Mouse (Mus musculus) urinary bladder, postnatal 10 days (tissue): ENCODE results near the gene Ntn1.

ENCODE experiments used
- DNase-seq: peaks from one replicate; pipeline ENCODE4 v3.0.0; 2022; ENCODE audit warnings: low spot score

Gene Ntn1

DNA sequence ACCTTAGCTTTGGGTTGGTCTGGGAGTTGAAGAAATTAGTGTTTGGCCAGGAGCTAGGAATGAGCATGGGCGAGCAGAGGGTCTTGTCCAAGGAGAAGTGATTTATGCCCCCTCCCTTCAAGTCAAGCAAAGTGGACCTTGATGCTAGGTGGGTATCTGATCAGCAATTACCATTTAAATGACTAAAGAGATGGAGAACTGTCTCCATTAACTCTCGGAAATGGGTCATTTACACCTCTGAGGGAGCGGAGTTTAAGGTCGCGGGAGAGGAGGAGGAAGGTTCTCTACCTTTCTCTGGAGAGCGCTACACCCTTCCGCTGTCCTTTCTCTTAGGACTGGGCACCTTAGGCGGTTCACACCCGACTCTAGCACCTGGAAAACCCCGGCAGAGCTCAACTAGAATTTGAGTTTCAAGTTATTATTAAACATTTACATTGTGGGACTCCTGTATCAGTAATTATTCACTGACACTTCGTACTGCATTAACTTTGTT is at the start of gene Ntn1:
Gene Ntn1 (minus strand): TSS at position 97 of the 493 bp plus-strand sequence.
- no peak for DNase-seq

DNA sequence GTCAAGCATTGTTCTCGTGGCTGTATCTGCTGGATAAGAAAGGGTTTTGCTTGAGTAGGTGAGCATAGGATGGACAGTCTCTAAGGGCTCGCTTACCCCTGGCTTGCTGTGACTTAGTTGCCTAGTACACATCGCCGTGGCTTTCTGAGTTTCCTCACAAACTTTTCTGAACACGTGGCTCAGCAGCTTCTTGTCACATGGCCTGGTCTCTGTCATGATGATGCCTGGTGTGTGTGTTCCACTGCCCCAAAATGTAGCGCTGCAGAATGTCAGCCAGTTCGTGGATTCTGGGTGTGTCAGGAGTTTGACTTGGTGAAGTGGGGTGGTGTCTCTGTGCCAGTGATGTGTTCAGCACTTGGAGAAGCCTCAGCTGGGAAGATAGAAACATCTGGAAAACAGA is 47.7 kb upstream of the Ntn1 start:
- DNase-seq = no peak

DNA sequence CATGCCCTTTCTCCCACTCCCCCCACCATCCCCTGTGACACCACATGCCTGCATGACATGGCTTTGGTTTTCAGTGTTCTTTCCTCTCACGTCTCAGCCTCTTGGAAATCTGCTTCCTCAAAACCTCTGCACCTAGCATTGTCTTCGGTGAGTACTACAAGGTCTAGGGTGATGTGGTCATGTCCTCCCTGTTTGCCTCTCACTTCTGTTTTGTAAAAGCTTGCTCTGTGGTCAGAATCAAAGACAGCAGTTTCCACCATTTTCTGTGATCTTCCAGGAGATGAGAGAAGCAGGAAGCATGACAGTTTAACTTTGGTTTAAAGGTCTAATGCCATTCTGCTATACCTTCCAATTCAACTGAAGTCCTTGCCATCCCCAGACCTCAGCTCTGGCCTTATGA is 46.6 kb upstream of the Ntn1 start:
- DNase-seq = no peak

DNA sequence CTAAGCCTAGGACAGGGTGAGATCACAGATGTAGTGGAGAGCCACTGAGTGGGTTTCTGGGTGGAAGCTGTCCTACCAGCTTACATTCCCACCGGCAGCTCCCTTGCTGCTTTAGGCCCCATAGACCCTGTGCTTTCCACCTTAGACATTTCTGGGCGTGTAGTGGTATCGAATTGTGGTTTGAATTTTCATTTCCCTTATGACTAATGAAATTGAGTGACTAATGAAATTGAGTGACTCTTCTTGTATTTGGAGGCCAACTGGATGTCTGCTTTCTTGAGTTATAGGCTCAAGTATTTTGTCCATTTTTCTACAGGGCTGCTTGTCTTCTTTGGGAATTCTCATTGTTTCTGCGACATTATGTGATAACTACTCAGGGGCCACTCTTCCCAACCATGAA is 45.9 kb upstream of the Ntn1 start:
- DNase-seq = no peak

DNA sequence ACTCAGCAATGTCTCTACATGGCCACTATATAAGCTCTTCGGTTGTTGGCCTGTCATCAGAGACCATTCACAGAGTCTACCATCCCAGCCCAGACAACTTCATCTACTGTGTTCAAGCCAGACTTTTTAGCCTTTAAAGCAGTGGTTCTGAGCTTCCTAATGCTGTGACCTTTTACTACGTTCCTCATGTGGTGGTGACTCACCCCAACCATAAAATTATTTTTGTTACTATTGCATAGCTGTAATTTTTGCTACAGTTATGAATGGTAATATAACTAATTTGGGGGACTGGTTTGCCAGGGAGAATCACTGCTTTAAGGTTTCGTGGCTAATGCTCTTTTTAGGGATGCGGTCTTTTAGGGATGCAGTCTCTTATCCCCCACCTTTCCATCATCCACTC is 45.3 kb upstream of the Ntn1 start:
- no peak for DNase-seq

DNA sequence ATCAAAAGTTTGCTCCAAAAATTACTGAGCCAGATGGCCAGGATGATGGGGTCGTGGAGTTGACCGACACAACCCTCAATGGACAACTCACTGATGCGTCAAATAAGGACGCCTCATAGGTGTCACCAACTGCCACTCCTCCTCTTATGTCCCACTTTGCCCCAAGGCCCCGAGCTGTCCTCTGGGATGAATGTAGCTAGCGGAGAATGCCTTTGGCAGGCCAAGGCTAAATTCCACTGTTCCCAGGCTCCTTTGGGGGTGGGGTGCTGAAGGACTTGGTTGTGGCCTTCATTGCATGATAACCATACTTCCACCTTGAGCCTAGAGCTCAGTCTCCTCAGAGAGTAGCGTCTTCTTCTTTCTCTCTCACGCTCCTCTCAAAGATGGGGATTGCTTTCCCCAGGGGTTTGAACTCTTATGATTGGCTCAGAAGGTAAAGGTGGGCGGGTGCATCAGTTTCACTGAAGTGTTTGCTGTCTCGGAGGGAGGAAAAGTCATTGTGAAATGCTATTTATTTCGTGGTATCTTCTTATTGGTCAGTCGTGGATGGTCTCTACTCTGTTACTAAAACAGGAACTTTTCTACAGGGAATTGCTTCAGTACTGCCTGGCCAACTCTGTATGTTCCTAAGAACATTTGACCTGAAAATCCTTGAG is 42.5 kb upstream of the Ntn1 start:
- DNase-seq = no peak

DNA sequence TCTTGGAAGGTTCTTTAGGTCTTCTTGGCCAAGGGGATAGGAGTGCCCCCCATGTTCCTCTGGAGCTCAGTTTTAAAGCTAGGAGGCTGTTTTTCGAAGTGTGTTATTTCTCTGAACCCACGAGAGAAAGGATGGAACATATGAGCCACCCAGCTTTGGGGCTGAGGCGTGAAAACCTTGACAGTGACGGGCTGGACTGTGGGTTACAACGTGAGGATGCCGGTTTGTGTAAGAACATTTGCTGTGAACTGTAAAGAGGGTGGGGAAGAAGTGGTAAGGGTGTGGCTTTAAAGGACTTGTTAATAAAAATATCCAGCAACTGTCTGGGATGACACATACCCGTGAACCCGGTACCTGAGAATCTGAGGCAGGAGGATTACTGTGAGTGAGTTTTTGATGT is 41.7 kb upstream of the Ntn1 start:
- DNase-seq = no peak

DNA sequence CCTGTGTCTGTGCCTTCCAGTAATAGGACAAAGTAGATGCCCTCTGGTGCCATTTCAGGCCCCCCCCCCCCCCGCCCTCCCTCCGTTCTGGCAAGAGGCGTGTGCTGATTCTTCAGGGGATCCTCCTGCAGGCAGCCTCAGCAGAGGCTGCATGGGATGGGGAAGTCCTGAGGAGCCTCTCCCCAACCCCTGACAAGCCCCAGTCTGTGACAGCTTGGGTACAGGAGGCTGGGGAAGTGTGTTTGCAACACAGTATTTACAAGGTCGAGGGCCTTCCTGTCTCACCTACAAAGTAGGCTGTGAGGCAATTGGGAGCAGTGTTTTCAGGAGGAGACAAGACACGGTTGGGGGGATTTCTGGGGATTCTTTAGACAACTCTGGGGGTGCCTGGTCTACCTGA is 40.3 kb upstream of the Ntn1 start:
- no peak for DNase-seq

DNA sequence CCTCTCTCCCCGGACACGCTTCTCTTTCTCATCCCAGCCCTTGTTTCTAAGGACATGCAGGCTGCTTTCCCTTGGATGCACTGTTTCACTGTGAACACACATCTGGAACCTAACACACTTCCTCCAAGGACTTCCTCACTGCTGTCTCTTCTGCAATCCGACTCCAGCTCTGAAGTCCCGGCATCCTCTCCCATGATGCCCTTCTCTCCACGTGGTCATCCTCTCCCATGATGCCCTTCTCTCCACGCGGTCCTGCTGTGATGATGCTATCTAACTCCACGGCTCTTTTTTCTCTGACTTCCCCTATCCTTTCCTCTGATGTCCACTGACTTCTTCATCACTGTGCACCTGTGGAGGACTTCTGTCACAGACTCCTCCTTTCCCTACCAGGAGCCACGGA is 39.5 kb upstream of the Ntn1 start:
- DNase-seq = no peak

DNA sequence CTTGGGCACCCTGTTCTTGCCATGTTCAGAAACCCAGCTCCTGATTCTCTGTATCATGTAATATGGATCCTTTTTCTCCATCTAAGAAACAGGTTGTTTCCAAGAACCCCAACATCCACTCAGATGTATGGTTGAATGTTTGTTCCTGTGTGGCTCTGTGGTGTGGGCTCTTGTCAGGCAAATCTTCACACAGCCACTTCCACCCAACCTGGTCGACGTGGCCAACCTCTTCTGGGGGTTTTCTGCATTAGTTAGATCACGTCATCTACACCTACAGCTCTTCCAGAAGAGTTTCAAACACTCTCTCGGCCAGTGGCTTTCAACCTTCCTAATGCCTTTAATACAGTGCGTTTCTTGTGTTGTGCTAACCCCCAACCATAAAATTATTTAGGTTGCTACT is 35.8 kb upstream of the Ntn1 start:
- no peak for DNase-seq

DNA sequence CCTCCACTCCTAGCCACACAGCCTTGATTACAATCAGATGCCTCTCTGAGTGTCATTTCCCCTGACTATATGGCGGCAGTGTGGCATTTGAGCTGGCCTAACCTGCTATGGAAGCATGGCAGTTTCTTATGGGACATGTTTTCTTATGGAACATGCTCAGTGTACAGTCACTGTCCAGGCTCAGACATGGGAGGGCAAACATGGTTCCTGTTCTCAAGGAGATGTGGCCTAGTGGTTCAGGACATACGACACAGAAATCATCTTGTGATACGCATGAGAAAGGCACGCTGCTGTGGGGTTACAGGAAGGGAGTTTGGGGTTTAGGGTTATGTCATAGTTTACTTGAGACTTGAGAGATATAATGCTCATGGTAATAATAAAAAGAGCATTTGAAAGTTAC is 35.0 kb upstream of the Ntn1 start:
- DNase-seq = no peak

DNA sequence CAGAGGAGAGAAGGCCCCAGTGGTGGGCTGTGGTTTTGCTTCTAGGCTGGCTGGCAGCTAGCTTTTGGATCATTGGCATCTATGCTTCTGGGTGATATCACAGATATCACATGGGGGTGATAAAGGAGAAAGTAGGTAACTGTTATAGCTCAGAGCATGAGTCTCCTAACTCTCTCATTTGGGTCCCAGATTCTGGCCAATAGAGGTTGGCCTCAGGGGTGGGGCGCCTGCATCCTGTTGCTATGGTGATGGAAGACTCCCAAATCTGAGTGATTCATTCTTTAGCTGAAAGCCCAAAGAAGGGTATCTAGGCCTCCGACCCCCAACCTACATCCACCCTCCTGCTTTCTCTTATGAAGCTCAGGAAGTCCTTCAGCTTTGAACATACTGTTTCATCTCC is 34.1 kb upstream of the Ntn1 start:
- no peak for DNase-seq

DNA sequence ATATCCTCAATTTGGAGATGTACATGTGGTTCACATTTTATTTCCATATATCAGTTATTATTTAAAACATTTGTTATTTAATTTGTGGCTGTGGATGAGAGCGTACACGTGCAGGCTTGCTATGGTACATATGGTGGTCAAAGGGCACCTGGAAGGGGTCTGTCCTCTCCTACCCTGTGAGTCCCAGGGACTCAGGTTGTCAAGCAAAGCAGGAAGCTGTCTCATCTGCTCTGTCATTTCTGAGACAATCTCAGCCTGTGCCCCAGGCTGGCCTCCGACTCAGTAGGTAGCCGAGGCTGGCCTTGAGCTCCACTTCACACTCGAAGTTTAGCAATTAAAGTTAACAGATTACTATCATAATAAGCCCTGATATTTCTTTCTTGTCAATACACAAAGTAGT is 32.9 kb upstream of the Ntn1 start:
- DNase-seq = no peak

DNA sequence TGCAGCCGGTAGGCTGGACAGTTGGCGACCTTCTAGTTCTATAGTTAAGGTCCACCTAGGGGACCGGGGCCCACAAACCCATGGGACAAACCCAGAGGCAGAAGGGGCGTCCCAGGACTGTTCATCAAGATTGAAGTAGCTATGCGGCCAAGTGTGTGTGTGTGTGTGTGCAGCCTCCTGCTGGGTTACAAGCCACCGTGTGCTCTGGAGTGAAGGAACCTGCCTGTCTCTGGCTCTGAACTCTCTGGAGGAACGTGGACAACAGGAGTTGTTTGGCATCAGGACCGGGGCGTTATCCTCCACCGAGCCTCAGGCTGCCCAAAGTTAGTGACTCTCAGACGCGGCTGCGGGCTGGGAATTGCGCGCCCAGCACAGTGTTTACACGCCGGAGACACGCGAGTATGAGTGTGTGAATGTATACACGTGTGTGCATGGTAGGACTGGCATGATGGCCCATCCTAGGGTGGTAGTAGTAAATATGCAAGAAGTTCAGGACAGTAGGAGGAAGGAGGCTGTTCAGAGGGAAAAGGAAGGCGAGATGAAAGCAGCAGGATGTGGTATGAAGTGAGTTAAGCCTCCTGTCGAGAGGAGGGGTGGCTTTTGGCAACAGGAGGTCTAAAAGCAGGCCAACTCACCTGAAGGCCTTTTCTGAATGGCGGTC is 31.9 kb upstream of the Ntn1 start:
- no peak for DNase-seq

DNA sequence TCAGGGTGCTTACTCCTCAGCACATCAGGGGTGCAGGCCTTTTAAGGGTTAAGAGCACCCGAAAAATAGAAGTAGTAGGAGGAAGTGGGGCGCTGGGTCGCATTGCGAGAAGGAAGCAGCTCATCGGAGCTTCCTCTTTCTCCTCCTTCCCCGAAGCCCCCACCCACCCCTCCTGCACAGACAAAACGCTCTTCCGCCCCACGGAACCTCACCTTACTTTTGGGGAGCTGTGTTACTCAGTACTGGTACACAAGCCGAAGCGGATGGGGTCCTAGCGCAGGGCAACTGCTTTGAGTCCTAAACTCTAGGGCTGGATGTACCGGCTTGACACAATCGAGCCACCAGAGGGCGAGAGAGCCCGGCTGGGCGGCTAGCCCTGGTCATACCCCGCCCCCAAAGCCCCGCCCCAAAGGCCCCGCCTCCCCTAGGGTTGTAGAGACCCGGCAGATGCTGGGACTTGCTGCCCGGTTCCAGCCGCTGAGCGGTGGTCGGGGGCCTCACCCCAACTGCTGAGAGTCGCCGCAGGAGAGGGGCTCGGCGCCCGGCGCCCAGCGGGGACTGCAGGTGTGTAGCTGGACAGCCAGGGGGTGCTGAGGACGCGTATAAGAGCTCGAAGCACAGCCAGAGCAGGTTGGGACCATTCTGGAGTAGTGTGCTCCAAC is 31.2 kb upstream of the Ntn1 start, which contains the start of gene Pik3r5:
Gene Pik3r5 (plus strand): TSS at position 423 of the 662 bp plus-strand sequence.
- DNase-seq = peak; percentile 23

DNA sequence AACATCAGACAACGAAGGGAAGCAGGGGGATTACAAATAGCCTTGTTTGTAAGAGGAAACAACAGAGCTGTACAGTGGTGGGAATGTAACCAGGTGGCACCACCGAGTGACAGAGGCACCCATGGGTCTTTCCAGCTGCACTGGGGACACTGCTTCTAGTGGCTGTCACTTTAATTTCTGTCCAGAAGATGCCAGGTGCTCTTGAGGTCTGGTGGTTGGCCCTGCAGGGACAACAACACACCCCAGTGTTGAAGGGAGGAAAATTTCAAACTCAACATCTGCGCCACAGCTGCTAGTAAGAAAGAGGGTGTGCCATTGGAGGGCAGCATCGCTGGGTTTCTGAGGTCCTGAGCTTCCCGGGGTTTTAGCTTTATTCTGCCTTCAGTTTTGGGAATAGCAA is 30.0 kb upstream of the Ntn1 start:
- DNase-seq = no peak

DNA sequence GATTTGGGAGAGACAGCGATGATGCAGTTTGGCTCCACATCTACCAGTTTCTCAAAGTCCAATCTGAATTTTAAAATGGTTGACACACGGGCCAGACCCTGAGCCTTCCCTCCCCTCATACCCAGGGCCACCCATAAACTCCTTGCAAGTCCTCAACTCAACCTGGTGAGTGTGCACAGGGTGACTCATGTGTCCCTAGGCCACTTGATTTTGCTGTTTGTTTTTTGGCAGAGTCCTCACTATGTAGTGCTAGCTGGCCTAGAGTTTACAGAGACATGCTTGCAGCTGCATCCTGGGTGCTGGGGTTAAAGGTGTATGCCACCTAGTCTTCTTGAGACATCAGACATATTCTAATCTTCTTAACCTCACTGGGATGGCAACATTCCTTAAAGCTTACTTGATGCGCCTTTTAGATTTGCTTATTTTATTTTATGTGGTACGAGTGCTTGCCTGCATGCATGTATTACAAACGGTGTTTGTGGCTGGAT is 26.5 kb upstream of the Ntn1 start:
- no peak for DNase-seq

DNA sequence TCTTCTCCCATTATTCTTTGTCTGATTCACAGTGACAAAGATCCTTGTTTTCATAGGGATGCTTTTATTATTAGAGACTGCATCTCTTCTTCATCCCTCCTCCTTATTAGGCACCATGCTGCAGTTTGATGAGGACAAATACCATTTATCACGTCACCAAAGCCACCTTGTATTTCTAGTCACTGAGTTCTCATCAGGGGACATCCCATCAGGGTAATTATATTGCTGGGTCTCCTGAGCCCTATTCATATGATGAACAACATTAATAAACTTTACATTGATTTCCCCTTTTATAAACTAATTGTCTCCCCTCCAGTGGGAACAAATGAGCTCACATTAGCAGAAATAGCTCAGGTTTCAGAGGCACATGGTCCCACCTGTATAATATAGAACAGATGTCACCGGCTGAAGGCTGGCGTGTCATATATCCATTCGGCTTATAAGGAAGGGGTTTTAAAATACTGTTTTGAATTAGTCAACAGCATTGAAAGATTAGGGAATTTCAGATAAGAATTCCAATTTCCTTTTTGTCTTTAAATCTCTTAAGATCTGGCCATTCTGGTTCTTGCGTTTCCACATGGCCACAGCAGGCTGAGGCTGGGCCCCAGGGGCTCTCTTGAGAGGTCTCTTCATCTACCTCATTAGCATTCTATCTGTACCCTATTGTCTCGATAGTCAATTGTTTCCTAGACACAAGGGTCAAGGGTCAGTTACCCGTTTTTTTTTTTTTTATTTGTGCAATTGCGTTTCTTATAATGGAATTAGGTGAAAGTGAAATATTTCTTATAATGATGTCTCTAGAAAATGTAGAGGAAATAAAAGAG is 25.1 kb upstream of the Ntn1 start:
- no peak for DNase-seq

DNA sequence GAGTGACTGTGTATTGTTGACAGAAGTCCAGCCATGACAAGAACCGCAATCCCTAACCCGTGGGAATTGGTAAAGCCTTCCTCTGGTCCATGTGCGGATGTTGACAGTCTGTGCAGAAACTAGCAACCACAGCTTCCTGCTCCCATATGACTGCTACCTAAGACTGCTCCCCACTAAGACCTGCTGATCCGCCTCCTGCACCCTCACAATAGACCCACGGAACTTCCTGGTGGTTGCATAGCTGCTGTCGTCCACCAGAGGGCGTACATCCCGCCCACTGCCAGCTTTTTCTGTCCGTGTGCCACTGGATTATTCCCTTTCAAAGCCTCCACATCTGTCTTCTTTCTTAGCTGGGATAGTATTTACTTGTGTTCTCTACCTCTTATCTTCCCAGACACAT is 17.2 kb upstream of the Ntn1 start:
- no peak for DNase-seq

DNA sequence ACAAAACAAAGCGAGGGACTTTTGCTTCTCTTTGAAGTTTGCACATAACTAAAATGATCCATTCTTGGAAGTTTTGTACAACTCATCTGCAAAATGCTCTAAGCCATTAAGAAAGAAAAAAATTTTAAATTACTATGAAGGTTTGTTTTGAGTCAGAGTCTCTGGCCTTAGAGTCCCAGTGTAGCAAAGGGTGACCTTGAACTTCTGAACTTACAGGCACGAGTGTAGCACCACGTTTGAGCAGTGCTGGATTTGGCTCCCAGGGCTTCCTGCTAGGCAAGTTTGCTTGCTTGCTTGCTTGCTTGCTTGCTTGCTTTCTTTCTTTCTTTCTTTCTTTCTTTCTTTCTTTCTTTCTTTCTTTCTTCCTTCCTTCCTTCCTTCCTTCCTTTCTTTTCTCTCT is 16.4 kb upstream of the Ntn1 start:
- no peak for DNase-seq

DNA sequence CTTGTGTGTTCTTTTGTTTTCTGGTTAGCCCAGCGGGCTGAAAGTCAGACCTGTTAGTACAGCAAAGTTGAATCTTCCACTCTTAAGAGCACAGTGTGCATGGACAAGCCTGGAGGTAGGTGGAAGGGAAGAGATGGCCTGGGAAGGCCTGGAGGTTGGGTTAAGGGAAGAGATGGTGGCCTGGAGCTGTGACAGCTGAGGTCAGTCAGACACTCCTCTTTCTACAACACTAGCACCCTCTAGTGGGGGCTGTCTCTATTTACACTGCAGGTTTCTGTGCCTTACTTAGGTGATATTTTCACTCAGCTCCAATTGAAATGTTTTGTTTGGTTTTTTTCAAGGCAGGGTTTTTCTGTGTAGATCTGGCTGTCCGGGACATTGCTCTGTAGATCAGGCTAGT is 7.5 kb upstream of the Ntn1 start:
- no peak for DNase-seq

DNA sequence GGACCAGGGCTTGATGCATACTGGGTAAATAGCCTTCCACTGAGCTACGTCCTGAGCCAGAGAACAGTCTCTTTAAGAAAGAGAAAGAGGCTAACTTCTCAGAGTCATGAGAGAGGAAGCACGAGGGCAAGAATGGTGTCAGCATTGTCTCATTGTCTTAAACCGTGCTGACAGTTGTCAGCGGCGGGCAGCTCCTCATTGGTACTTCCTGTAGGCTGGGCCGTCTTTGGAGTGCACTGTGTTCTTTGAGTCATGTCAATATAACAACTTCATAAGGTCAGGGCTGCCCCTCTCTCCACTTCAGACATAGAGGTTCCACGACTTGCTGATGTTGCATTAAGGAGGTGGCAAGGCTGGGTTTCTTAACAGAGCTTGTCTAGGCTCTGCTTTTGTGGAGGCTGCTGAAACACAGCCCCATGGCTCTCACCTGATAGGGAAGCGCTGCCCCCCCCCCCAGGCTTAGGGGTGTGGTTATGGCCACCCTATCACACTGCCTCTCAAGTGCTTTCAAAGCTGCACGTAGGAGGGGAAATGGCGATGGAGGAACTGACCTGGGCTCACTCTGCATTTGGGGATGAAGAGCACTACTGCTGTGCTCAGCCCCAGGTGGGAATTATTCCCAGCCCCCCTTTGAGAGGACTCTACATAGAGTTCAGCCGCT is 6.8 kb upstream of the Ntn1 start:
- no peak for DNase-seq
